Mouse (Mus musculus): ENCODE measurements around the gene Zfp866.

- TF ChIP-seq CTCF (IDR thresholded peaks at IDR 0.05 in 2 of 3, conservative IDR thresholded peaks at IDR 0.05 in 1 of 3; ENCODE audit: control insufficient read depth in 1 of 3, insufficient read depth in 1 of 3, low read depth in 2 of 3, low read length in 3 of 3, poor library complexity in 1 of 3, severe bottlenecking in 1 of 3) (no peak; a peak in 1 of 6 replicates), EP300 (IDR thresholded peaks at IDR 0.05; ENCODE audit: low read depth in 1 of 2, low read length in 2 of 2) (no peak), GATA1 (IDR thresholded peaks at IDR 0.05; ENCODE audit: low read depth, low read length) (no peak), MAZ (IDR thresholded peaks at IDR 0.05; ENCODE audit: low read depth, low read length) (no peak), ZMIZ1 (IDR thresholded peaks at IDR 0.05; ENCODE audit: low read depth, low read length) (no peak), TBP (IDR thresholded peaks at IDR 0.05; ENCODE audit: low read depth, low read length) (no peak), MYB (IDR thresholded peaks at IDR 0.05; ENCODE audit: low read depth, low read length) (no peak)
Measured at GRCm38 (mm10) chr8:69814881-69815280, 23.9 kb upstream of the Zfp866 start.

Measured in MEL (cell line).